In the genomic region with DNA sequence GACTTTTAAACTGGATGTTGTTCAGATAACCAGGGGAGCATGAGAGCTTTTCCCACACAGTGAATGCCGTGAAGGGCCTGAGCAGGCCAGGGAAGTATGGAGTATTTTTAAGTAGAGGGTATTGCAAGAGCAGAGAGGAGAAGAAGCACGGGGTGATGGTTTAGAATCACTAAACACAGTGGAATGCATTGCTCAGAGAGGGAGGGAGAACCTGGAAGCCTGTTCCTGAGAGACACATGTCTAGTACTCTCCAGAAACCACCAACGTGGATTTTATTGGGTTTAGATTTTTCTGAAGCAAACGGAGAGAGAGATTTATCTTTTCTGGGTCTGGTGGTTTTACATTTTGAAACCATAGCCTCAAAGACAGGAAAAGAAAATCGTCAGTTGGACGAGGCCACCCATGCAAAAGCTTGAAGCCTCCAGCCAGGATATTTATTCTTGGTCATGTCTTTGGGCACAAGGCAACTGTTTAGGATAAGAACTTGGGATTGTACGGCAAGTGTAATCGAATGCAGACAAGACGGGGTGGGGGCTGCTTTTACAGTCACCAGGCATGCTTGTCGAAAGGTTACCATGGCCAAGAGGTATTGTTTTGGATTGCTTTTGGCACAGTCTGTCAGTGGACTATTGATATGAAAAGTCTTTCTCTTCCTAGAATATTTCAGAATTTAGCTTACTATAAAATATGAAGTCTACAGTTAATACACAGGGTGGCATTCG, we compare ENCODE assay signal across 23 mouse cellular contexts.
DNase-seq lines count a peak whose midpoint lies in the region; ATAC-seq and TF ChIP-seq lines count a peak whose summit lies in the region.
"Had no signal": no experiment of that assay in that cellular context is flagged by ENCODE, and none has a peak within 500 bp of the region (broad histone marks: within the 10 kb centered on the region; RNA-seq: fewer than 3 reads in every experiment).

No protein-coding gene starts in this region.

- 28% methylated on average over 11 of the region's 11 CpGs for WGBS in lung, embryonic 15.5 days
- WGBS in lung, adult 2 months: 38% methylated on average over 11 of the region's 11 CpGs
- 40% methylated on average over 11 of the region's 11 CpGs for WGBS in embryonic facial prominence, embryonic 15.5 days
- 54% methylated on average over 11 of the region's 11 CpGs for WGBS in limb, embryonic 12.5 days
- WGBS in stomach, postnatal 0 days: 39% methylated on average over 11 of the region's 11 CpGs

- DNase-seq in lung, adult 2 months: no peak
- DNase-seq in stomach, postnatal 0 days (ENCODE audit: low spot score): no peak
- DNase-seq in adrenal gland, postnatal 10 days: no peak
- DNase-seq in spleen, postnatal 14 days (ENCODE audit: low spot score in 2 of 2): no peak
- DNase-seq: adrenal gland, adult 2 months; cerebellum, adult 9-10 months; kidney, postnatal 36 days; layer of hippocampus, adult 9-11 months; lung, adult 18-20 months; retina, postnatal 1 day; right cerebral cortex, postnatal 4 days; thymus, postnatal 4 days had no signal

- H3K4me3 ChIP-seq in lung, embryonic 15.5 days: no peak overlapping the region
- H3K4me3 ChIP-seq in lung, adult 2 months (replicated peaks; ENCODE audit: extremely low read depth, low read depth, low read length): no peak overlapping the region
- no peak overlapping the region for H3K4me3 ChIP-seq in embryonic facial prominence, embryonic 15.5 days (replicated peaks)
- no peak overlapping the region for H3K4me3 ChIP-seq in limb, embryonic 12.5 days (replicated peaks)
- no peak overlapping the region for H3K4me3 ChIP-seq in stomach, postnatal 0 days (ENCODE audit: low read depth, low read length)
- H3K4me3 ChIP-seq: forebrain, embryonic 13.5 days; hindbrain, embryonic 13.5 days; midbrain, embryonic 12.5 days; myocyte had no signal

- ATAC-seq in lung, embryonic 15.5 days (ENCODE audit: borderline replicate concordance, extremely low read depth, low FRiP score, low TSS enrichment): no peak
- peak; percentile 72 for ATAC-seq in embryonic facial prominence, embryonic 15.5 days (ENCODE audit: insufficient number of reproducible peaks, low FRiP score, low TSS enrichment, low read depth)
- no peak for ATAC-seq in limb, embryonic 12.5 days (ENCODE audit: insufficient number of reproducible peaks, insufficient read depth, low FRiP score, low TSS enrichment, low read depth)
- no peak for ATAC-seq in stomach, postnatal 0 days (ENCODE audit: low FRiP score, low TSS enrichment)
- ATAC-seq: forebrain, embryonic 13.5 days; inflammation-experienced regulatory T-cells, adult 6 months had no signal

- H3K4me2 ChIP-seq in lung, embryonic 15.5 days: no peak overlapping the region
- no peak overlapping the region for H3K4me2 ChIP-seq in embryonic facial prominence, embryonic 15.5 days (replicated peaks)
- no peak overlapping the region for H3K4me2 ChIP-seq in limb, embryonic 12.5 days
- no peak overlapping the region for H3K4me2 ChIP-seq in stomach, postnatal 0 days (replicated peaks; ENCODE audit: low read depth)
- H3K4me2 ChIP-seq: forebrain, embryonic 13.5 days; heart, embryonic 11.5 days; hindbrain, embryonic 13.5 days; liver, embryonic 11.5 days; midbrain, embryonic 12.5 days had no signal

- 0 out of 2 replicates have a peak, but pooled peaks cover 6% of the 10 kb centered on the region for H3K4me1 ChIP-seq in lung, embryonic 15.5 days
- no peaks in the 10 kb centered on the region for H3K4me1 ChIP-seq in lung, adult 2 months (ENCODE audit: control insufficient read depth, insufficient read depth, low read length)
- 0 out of 2 replicates have a peak, but pooled peaks cover 8% of the 10 kb centered on the region for H3K4me1 ChIP-seq in embryonic facial prominence, embryonic 15.5 days
- H3K4me1 ChIP-seq in limb, embryonic 12.5 days (replicated peaks): peaks cover 11% of the 10 kb centered on the region
- H3K4me1 ChIP-seq in stomach, postnatal 0 days (replicated peaks; ENCODE audit: control insufficient read depth, insufficient read depth): no peaks in the 10 kb centered on the region
- H3K4me1 ChIP-seq: hindbrain, embryonic 13.5 days had no signal

- 0 out of 2 replicates have a peak overlapping the region, but pooled peaks have one; percentile 15 for H3K27ac ChIP-seq in lung, embryonic 15.5 days
- H3K27ac ChIP-seq in embryonic facial prominence, embryonic 15.5 days (replicated peaks): peak overlapping the region; percentile 82
- H3K27ac ChIP-seq in limb, embryonic 12.5 days: peak overlapping the region; percentile 64
- H3K27ac ChIP-seq in stomach, postnatal 0 days (replicated peaks): peak overlapping the region; percentile 50; the same call in 1 of the 2 replicates
- H3K27ac ChIP-seq: forebrain, embryonic 13.5 days; hindbrain, embryonic 13.5 days; macrophage; midbrain, embryonic 12.5 days had no signal

- no peaks in the 10 kb centered on the region for H3K36me3 ChIP-seq in lung, embryonic 15.5 days
- no peaks in the 10 kb centered on the region for H3K36me3 ChIP-seq in embryonic facial prominence, embryonic 15.5 days
- no peaks in the 10 kb centered on the region for H3K36me3 ChIP-seq in limb, embryonic 12.5 days
- H3K36me3 ChIP-seq in stomach, postnatal 0 days (ENCODE audit: control insufficient read depth, insufficient read depth, low read length): no peaks in the 10 kb centered on the region
- H3K36me3 ChIP-seq: hindbrain, embryonic 13.5 days; midbrain, embryonic 12.5 days had no signal

- H3K27me3 ChIP-seq in lung, embryonic 15.5 days: no peaks in the 10 kb centered on the region
- no peaks in the 10 kb centered on the region for H3K27me3 ChIP-seq in embryonic facial prominence, embryonic 15.5 days
- no peaks in the 10 kb centered on the region for H3K27me3 ChIP-seq in limb, embryonic 12.5 days
- no peaks in the 10 kb centered on the region for H3K27me3 ChIP-seq in stomach, postnatal 0 days (ENCODE audit: control insufficient read depth, insufficient read depth, low read length)
- H3K27me3 ChIP-seq: forebrain, embryonic 13.5 days; hindbrain, embryonic 13.5 days; midbrain, embryonic 12.5 days had no signal

- TF ChIP-seq POLR2A in lung, adult 2 months (IDR thresholded peaks at IDR 0.05; ENCODE audit: borderline replicate concordance, extremely low read depth, low read depth, low read length): no peak

- no peak for TF ChIP-seq EP300 in stomach, postnatal 0 days (optimal IDR thresholded peaks at IDR 0.05)

- no peak overlapping the region for H3K9ac ChIP-seq in lung, embryonic 15.5 days
- no peak overlapping the region for H3K9ac ChIP-seq in embryonic facial prominence, embryonic 15.5 days
- H3K9ac ChIP-seq in limb, embryonic 12.5 days (replicated peaks): no peak overlapping the region
- no peak overlapping the region for H3K9ac ChIP-seq in stomach, postnatal 0 days (ENCODE audit: low read length)
- H3K9ac ChIP-seq: forebrain, embryonic 13.5 days; hindbrain, embryonic 13.5 days; midbrain, embryonic 12.5 days had no signal

- no peaks in the 10 kb centered on the region for H3K9me3 ChIP-seq in lung, embryonic 15.5 days
- no peaks in the 10 kb centered on the region for H3K9me3 ChIP-seq in embryonic facial prominence, embryonic 15.5 days (replicated peaks)
- H3K9me3 ChIP-seq in limb, embryonic 12.5 days: no peaks in the 10 kb centered on the region
- H3K9me3 ChIP-seq in stomach, postnatal 0 days (ENCODE audit: control insufficient read depth, low read length): no peaks in the 10 kb centered on the region
- H3K9me3 ChIP-seq: forebrain, embryonic 13.5 days; hindbrain, embryonic 13.5 days; midbrain, embryonic 12.5 days had no signal

- no peak for TF ChIP-seq CTCF in lung, adult 2 months (IDR thresholded peaks at IDR 0.05; ENCODE audit: insufficient read depth, low read length)
- TF ChIP-seq CTCF in stomach, postnatal 0 days (IDR thresholded peaks at IDR 0.05; ENCODE audit: low read depth): no peak

Comparison
In these comparisons a context has a peak if more than half of its experiments do, and no peak if none do; other contexts are left out.
1. H3K27ac ChIP-seq: peak in every context shown above with its lines; median percentile 82 in embryonic facial prominence, embryonic 15.5 days; 64 in limb, embryonic 12.5 days; 50 in stomach, postnatal 0 days; 15 in lung, embryonic 15.5 days.